Mouse (Mus musculus) megakaryocyte-erythroid progenitor cell, adult 5-6 weeks (primary cell): ENCODE measurements around the gene Vps50. TPM values are rescaled to one million over a fixed set of nuclear protein-coding genes. Genes with fewer than 3 reads are reported as not detected.

ENCODE experiments used
- ATAC-seq: replicated peaks from 2 replicates; pipeline ENCODE4 v1.8.0; 2016; ENCODE audit warnings: mild to moderate bottlenecking, inconsistent platforms; ENCODE audit not compliant: severe bottlenecking, poor library complexity, low FRiP score, low TSS enrichment
- total RNA-seq, 2 experiments: library from RNA; stranded (forward) in 1 of 2; stranded (reverse) in 1 of 2; fragments of 200-1000, 215-1000 nt in 1 of 2; fragments of >200 nt in 1 of 2; fragmentation: Nextera tagmentation in 1 of 2; gene quantifications; 2 replicates each; pipeline ENCODE4 v1.2.3; 2014 to 2017

The Vps50 gene
- total RNA-seq, 2 experiments from 2014 or later, result 28.8 to 51.3 TPM

GRCm38 (mm10) chr6:3594246-3594645 lies 96.1 kb downstream of the Vps50 start:
- no peak for ATAC-seq

GRCm38 (mm10) chr6:3612827-3613226 lies 114.6 kb downstream of the Vps50 start:
- ATAC-seq, result no peak

GRCm38 (mm10) chr6:3620428-3621387 lies 122.5 kb downstream of the Vps50 start:
- peak; percentile 100 for ATAC-seq

Other genes starting within 250 kb of the Vps50 start
- gene Samd9l, start 98.8 kb upstream of the Vps50 start, total RNA-seq (2014; fragmentation: Nextera tagmentation), result 21.9 TPM in 2 replicates
- gene Samd9l, start 98.8 kb upstream of the Vps50 start, total RNA-seq (2017), result 33.6 and 49.7 TPM in 2 replicates
- not detected in 2 replicates for gene Hepacam2, start 84 bp upstream of the Vps50 start, total RNA-seq (2014; fragmentation: Nextera tagmentation)
- 0.33 TPM in 1 of 2 replicates, not detected in the other for gene Hepacam2, start 84 bp upstream of the Vps50 start, total RNA-seq (2017)